Mouse (Mus musculus) thymus, postnatal 0 days (tissue): Measurements from ENCODE around the gene Ccdc15. TPM values are rescaled to one million over a fixed set of nuclear protein-coding genes. Genes with fewer than 3 reads are reported as not detected.

Source experiments
- DNase-seq: peaks from one replicate; pipeline ENCODE4 v3.0.0-alpha.2; 2015; ENCODE audit warnings: low spot score
- polyA plus RNA-seq: library from polyadenylated mRNA; unstranded; fragments of >200 nt; fragmentation: Nextera tagmentation; extraction: Ambion mirVana; gene quantifications from 2 replicates; pipeline ENCODE4 v1.2.1, GENCODE M21; 2015

Gene Ccdc15
- polyA plus RNA-seq = 11.2 and 14.6 TPM in 2 replicates

DNA sequence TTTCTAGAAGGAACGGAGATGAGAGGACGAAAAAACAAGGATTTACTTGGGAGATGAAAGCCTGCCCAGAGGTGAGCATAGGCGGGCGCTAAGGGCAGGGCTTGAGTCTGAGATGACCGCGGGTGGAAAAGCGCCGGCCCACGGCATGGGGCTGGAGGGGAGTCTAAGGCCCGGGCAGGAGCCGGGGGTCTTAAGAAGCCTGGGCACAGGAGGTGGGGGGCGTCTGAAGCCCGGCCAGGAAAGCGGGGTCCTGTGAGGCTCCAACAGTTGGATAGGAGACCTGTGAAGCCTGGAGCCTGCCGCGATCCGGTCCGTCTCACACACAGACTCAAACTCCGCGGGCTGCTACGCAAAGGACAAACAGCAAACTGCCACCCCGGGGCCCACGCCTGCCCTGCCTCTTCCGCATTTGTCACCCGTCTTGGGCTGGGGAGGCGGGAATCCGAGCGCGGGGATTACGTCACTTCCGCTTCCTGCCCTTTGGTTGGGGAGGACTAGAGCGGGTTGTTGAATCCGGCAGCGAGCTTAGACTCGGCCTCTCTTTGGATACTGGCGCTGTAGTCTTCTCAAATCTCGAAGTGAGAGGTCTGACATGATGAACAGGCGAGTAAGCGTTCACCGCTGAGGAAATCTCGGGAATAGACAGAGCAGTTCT, at the start of gene Ccdc15:
Ccdc15 (minus strand) TSS at position 445 of the 655 bp plus-strand sequence.
- DNase-seq = peak; percentile 99

DNA sequence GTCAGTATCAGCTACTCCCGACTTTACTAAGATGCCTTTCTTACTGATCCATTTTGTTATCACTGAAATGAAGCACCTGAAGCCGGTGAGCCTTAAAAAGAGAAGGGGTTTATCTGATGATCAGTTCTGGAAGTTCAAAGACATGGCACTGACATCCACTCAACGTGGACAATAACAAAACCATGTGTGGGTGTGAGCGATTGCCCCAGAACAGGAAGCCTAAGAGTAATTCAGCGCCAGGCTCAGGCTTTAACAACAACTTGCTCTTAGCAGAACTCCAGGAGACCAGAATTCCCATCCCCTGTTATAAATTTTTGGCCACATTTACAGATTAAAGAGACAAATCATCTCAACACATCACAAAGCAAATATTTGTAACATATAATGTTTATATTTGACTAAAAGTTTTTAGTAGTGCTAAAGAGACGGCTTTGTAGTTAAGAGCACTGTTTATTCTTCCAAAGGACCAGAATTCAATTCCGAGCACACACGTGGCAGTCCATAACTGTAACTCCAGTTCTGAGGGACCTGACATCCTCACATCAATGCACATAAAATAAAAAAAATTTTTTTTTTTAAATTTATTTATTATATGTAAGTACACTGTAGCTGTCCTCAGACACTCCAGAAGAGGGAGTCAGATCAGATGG, 45.4 kb upstream of the Ccdc15 start:
- DNase-seq = no peak

DNA sequence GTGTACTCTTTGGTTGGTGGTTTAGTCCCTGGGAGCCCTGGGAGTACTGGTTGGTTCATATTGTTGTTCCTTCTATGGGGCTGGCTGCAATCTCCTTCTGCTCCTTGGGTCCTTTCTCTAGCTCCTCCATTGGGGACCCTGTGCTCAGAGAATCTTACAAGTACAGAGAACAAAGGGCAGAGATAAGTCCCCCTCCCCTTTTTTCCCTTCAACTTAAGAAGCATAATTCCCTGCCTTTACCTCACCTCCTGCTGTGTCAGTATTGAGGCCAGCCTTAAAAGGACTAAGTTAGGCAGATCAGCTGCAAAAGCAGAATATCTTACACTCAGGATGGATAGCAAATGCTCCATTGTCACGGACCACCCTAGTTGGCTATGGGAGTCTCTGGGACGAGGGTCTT, 43.8 kb upstream of the Ccdc15 start:
- no peak for DNase-seq

DNA sequence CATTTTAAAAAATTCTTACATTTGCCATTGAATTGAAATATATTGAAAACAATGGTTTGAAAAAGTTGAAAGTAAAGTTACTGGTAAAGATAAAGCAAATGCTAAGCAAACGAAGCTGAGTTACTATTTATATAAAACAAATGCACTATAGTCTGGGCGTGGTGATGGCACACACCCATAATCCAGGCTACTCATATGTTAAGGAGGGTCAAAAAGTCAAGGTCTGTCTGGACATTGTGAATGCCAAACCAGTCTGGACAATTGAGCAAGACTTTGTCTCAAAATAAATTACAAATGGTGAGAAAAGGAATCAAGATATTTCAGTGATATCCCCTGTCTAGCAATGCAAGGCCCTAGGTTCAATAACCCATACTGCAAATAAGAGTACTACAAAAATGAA, 42.7 kb upstream of the Ccdc15 start:
- DNase-seq = no peak

DNA sequence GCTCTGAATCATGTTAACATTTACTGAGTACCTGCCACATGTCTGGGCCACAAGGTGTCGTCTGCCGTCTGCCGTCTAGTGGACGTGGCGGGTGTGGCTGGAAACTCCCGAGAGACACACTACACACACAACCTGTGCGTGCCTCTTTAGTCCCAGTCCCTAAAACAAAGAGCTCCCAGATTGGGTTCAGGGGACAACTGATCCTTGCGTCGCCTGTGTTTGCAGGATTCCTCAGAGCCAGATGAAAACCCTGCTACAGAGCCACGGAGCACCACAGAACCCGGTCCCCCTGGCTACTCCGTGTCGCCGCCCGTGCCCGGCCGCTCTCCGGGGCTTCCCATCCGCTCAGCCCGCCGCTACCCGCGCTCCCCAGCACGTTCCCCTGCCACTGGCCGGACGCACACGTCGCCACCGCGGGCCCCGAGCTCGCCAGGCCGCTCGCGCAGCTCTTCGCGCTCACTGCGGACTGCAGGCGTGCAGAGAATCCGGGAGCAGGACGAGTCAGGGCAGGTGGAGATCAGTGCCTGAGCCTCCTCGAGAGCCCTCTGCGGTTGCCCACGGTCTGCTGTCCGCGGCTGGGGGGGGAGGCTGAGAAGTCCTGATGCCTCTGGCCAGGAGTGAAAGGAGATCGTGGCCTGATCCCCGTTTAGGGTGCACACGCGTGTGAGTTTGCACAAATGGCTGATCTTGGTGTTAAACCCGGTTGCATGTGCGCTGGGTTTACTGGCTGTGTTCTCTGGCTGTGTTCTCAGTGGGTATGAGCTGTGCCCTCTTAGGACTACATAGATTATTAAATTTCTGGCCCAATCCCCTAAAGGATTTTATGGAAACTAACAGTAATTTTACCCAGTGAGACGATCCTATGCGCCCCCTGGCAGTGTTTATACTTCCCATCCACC, 36.3 kb upstream of the Ccdc15 start:
- DNase-seq = no peak

DNA sequence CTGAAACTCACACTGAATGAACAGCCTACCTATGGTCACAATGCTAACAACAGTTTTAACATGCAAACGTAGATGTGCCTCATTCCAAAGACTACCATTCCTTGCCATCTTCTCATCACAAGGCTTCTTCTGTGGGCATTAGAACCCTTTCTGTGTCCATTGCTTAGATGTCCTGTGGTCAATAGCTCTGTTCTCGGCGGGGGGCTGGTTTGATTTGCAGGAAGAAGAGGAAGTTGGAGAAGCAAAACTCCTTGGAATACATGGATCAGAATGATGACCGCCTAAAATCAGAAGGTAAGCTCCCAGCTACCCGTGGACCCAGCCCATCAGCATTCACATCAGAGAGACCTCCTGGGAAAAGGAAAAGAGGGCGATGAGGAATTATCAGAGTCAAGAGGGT, 34.9 kb upstream of the Ccdc15 start:
- DNase-seq = no peak

DNA sequence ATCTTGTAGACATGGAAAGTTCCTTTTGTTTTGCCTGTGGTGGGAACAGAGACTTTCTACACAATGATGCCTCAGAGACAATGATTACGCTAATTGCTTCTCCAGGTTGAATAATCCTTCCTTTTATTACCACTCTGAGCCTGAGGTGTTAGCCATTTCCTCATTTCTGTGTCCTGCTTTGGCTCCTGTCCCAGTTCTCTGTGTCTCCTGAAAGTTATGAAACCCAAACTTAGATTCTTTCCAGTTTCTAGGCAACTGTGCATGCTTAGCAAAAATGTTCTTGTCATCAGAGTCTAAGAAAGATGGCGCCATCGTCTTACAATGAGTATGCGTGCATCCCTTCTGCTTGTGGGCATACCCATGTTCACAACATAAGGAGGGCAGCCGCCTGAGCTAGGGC, 27.5 kb upstream of the Ccdc15 start:
- DNase-seq = no peak

DNA sequence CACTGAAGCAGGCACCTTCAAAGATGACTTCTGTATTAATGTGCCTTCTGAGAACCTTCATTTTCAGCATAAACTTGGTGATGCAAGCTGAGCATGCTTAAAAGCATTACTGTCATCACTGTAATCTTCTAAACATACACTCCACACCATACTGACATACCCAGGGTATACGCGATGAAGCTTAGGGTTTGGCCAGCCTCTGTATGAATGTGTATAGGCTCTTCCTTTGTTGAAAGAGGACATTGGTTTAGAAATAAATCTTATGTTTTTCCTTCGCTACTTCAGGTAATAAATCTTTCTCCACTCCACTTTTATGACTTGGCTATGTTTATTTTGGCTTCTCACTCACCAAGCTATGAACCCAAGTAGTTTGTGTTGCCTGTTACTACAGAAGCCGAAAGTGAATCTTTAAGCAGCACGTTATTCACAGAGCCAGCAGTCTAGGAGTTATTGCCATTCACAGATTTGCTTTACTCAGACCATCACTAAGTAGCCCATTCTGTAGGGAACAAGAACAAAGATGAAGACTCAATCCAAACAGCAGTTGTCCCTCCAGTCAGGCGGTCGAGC, 23.1 kb upstream of the Ccdc15 start:
- DNase-seq = no peak

DNA sequence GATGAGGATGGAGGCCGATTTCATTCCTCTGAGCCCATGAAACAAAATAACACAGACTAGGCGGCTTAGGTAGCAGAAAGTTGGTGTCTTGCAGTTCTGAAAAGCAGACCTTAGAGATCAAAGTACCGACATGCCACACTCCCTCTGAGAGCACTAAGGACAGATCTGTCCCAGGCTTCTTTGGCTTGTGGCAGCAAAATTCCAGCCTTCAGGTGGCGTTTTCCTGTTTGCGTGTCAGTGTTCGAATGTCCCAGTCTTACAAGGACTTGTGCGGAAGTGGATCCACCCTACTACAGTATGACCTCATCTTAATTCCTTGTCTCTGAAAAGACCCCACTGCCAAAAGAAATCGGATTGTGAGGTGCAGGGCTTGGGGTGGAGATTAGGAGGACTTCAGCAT, 20.6 kb upstream of the Ccdc15 start:
- no peak for DNase-seq

DNA sequence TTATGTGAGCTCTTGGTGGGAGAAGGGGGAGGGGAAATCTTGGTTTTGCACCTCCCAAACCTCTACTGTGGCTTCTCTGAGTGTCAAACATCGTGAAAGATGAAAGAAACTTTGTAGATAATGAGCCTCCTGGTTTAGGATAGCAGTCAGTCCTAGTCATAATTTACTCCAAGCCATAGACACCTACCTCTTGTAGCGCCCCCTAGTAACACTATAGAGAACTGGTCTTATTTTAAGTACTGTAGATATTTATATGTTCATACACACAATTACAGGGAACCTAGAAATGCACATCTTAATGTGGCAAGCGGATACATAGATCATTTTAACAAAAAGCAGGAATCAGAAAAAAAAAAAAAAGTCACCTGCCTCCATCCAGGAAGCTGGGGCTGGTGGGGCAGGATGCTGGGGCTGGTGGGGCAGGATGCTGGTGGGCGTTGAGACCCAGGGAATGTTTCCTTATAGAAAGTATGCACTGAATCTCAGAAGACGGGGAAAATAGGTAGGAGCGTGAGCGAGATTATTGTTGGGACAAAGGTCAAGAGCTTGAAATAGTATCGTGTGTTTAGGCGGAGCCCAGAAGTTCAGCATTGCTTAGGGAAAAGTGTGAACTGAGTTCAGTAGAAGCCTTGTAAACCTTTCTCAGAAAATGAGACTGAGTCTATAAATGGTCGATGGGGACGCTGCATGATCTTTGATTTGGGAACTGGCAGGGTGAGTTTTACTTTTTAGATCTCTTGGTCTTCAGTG, 20.0 kb upstream of the Ccdc15 start:
- DNase-seq = no peak

DNA sequence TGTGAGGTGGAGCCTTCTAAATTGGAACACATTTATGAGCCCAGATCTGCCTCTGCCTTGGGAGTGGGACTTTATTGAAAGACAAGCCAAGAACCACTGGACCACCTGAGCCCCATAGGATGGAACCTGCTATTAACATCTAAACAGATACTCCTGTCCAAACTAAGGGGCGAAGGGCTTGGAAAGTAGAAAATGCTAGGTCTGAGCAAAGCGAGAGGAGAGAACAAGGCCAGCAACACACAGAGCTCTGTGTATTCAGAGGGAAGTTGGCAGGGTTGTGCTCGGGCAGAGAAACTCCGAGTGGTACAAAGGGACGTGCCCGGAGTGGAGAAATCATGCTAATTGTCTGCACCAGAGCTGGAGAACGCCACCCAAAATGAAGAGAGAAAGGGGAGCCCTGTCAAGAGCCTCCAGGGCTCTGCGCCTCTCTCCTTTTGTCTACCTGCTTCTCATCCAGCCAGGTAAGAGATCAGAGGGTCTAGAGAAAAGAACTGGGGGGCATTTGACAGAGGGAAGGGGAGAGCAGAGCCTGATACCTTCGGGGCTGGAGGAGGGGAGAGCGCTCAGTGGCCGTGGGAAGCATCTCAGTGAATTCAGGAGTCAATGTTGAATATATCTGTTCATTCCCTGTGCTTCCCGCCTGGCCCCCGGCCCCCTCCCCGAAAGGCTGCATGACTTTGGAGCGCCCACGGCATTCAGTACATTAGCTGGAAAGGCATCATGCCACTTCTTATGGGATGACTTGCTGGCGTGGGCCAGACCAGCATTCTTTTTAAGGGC, 19.3 kb upstream of the Ccdc15 start, which contains the start of gene Hepacam:
Hepacam (plus strand) TSS at position 51 of the 780 bp plus-strand sequence.
- no peak for DNase-seq

DNA sequence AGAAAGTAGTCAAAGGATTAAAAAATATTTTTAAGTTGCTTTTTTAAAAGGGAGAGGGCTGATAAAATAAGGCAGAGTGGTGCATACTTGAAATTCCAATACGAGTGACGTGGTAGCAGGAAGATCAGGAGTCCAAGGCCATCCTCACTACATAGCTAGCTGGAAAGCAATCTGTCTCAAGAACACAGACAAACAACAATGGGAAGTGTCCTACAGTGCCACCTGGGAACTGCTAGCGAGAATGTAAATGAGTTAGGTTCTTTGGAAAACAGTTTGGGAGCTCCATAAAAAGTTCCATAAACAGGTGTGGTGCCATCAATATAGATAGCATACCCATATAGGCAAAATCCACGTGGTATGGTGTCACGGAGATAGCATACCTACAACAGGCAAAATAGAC, 17.5 kb upstream of the Ccdc15 start:
- no peak for DNase-seq

DNA sequence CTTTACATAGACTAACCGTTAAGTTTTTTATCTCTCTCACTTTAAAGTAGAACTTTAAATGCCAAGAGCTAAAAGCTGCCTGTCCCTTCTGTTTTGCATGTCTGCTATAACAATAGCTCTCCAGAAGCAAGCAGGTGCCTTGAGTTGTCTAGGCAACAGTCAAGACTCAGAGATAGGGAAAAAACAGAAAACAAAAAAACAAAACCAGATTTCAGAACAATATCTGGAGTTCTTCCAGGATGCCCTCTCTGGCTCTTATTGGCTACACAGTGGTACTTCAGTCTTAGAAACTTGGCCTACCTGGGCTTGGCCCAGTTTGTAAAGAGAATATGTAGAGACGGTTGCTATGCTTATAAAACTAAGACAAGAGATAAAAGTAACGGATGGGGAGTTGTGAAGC, 16.2 kb upstream of the Ccdc15 start:
- no peak for DNase-seq

DNA sequence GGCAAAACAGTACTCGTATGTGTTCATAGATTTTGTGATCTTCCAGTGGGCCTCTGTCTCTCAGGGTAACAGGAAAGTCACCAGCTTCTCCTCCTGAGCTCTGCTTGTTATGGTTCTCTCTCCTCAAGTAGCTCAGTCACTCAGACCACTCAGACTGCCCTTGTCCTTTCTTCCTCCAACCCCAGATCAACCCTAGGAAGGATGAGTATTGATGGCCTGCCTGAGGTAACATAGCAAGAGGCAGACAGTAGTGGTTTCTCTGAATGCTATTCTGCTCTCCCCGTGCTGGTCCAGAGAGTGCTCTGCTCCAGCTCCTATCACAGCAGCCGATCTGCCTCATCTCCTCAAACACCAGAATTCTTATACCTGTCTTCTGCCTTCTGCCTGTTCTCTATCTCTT, 15.3 kb upstream of the Ccdc15 start:
- no peak for DNase-seq

DNA sequence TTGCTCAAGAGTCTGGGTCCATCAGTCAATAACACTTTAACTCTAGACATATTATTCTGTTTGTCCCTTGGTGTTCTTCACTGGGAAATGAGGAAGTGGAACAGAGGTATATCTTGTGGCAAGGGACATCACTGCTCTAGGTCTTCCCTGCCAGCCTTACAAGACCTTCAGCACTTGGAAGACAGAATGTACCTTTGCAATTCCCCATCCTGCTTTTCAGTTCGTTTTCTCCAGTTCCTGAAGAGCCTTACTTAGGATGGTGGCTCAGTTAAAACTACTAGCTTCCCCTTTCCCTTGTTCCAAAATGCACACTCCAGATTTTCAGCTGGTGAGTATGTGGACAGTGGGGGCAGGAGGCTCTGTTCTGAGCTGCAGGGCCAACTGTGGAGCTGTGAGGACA, 14.6 kb upstream of the Ccdc15 start:
- DNase-seq = no peak

DNA sequence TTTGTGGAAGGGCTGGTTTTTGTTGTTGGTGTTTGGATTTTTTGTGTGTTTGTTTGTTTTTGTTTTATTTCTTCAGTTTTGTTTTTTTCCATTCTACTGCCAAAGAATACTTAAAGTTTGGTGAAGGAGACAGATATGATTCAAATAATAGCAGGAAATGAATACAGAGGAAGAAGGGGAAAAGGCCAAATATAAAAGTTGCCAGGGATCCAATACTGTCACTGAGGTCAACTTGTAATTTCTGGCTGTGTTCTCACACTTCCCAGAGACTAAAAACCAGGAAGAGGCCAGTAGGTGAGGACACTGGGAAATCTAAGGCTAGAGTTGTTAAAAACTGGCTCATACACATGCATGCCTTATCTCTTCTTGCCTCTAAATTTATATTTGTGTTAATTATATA, 13.9 kb upstream of the Ccdc15 start:
- no peak for DNase-seq

DNA sequence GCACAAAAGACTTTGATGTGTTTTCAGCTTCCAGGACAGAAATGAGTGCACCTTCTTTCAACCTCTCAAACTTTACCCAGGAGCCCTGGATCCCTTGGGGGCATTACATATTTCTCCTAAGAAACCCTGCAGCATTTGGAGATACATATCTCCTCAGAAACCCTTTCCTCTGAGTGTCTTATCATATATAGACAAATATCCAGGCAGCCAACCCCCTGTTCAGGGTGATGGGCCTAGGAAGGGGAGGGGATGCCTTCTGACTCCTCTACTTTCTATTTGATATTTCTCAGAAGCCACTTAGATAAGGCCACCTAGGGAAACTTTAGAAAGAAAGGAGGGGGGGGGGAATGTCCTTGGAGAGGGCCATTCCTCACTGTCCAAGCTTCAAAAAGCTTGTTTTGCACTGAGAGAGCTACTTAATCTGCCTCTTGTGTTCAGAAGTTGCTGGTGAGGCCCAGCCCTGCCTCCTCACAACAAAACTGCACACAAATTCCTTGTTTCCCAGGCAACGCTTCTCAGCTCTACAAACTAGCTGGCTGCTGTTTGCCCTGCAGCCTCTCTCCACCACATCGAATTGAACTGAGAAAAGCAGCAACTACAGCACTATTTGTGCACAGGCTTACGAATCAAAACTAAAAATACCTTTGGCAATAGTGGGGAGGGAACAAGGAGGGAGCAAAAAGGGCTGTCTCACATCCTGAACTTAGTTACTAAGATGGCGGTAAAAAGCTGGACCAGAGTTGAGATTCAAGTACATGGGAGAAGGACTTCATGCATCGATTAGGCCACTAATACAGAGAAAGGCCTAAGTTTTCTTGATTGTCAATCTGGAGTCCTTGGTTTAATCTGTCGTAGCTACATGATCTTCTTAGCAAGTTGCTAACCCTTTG, 11.3 kb upstream of the Ccdc15 start:
- DNase-seq = no peak

DNA sequence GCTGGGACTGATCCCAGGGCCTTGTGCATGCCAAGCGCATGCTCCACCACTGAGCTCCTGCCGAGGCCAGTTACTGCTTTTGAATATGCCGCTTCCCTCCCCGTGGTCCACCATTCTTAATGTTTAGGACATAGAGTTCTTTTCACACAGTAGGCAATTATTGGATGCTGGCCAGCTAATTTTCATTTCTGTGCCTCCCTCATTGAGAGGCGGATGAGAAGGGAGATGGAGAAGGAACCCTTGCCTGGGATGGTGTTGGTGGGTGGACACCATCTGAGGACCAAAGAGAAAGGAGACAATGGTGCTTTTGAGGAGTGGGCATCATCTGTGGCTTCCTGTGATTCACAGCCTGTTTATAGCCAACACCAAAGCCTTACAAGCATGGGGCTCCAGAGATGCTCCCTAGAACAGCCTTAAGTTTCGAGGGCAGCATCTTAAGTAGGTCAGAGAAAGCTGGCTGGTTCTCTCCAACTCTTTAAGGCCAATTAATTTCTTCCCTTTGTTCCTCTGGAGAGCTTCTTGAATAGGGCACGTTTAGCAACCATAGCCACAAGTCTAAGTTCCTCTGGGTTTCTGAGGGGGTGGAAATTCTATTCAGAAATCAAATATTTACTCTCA, 10.6 kb upstream of the Ccdc15 start:
- DNase-seq = no peak

DNA sequence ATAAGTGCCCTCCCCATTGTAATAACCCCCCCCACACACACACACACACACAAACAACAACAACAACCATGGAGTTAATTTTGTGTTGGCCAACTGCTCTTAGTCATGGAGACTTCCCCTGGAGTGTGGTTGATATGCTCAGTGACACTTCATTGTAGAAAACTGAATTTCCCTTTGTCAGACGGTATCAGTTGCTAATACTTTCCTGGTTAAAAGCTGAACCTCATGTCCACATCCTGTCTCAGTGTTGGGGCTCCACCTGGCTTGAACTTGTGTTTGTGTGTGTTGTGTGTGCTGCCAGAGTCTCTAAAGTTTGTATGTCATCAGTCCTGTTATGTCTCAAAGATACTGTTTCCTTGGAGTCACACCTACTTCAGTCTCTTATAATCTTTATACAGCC, 6.3 kb upstream of the Ccdc15 start:
- no peak for DNase-seq
